ENCODE assay signal across 8 mouse cellular contexts in genomic region chr11:119428649-119429136, GRCm38 (mm10). TPM values are rescaled to one million over a fixed set of nuclear protein-coding genes. Genes with fewer than 3 reads are reported as not detected.
A peak's percentile ranks its signal among the peaks of the same experiment; 100 is the strongest.
DNase-seq lines count a peak whose midpoint lies in the region; ATAC-seq lines count a peak whose summit lies in the region.

No protein-coding gene starts in this region.

- H3K9ac ChIP-seq in midbrain, embryonic 11.5 days (ENCODE audit: low read length): no peak overlapping the region; the same call in 1 of the 2 replicates
- H3K9ac ChIP-seq in stomach, embryonic 15.5 days: no peak overlapping the region

- H3K4me2 ChIP-seq in midbrain, embryonic 11.5 days: peak overlapping the region; percentile 49
- H3K4me2 ChIP-seq in stomach, embryonic 15.5 days: peak overlapping the region; percentile 54

- H3K27me3 ChIP-seq in erythroblast, embryonic 14.5 days (ENCODE audit: control insufficient read depth): no peaks in the 10 kb centered on the region
- no peaks in the 10 kb centered on the region for H3K27me3 ChIP-seq in limb, embryonic 10.5 days (ENCODE audit: low read depth, poor library complexity, severe bottlenecking)
- no peaks in the 10 kb centered on the region; the same call in 1 of the 2 replicates for H3K27me3 ChIP-seq in midbrain, embryonic 11.5 days (ENCODE audit: control insufficient read depth, insufficient read depth, low read length)
- no peaks in the 10 kb centered on the region for H3K27me3 ChIP-seq in stomach, embryonic 15.5 days (replicated peaks)

- H3K4me3 ChIP-seq in erythroblast, embryonic 14.5 days (replicated peaks): peak overlapping the region; percentile 39
- peak overlapping the region; percentile 41 for H3K4me3 ChIP-seq in limb, embryonic 10.5 days
- peak overlapping the region; percentile 23 for H3K4me3 ChIP-seq in midbrain, embryonic 11.5 days (ENCODE audit: low read depth, low read length)
- H3K4me3 ChIP-seq in stomach, embryonic 15.5 days (replicated peaks): peak overlapping the region; percentile 28

- WGBS in limb, embryonic 10.5 days: 4% methylated on average over 31 of the region's 35 CpGs
- WGBS in midbrain, embryonic 11.5 days: 2% methylated on average over 19 of the region's 35 CpGs
- WGBS in stomach, embryonic 15.5 days: 2% methylated on average over 21 of the region's 35 CpGs

- H3K27ac ChIP-seq in limb, embryonic 10.5 days: no peak overlapping the region
- H3K27ac ChIP-seq in midbrain, embryonic 11.5 days (ENCODE audit: low read depth, low read length): no peak overlapping the region
- peak overlapping the region; percentile 28; the same call in 1 of the 2 replicates for H3K27ac ChIP-seq in stomach, embryonic 15.5 days

- intact Hi-C loops in heart, postnatal 36 days (cut with DNase I): no loop called here

- H3K9me3 ChIP-seq in erythroblast, embryonic 14.5 days (ENCODE audit: control insufficient read depth, low read length): no peaks in the 10 kb centered on the region
- H3K9me3 ChIP-seq in limb, embryonic 10.5 days (replicated peaks): no peaks in the 10 kb centered on the region
- no peaks in the 10 kb centered on the region for H3K9me3 ChIP-seq in midbrain, embryonic 11.5 days (ENCODE audit: control insufficient read depth, low read length)
- H3K9me3 ChIP-seq in stomach, embryonic 15.5 days: no peaks in the 10 kb centered on the region

- ATAC-seq in midbrain, embryonic 11.5 days (ENCODE audit: low FRiP score): 0 out of 2 replicates have a peak, but pooled peaks have one; percentile 55
- ATAC-seq in stomach, embryonic 15.5 days (ENCODE audit: insufficient read depth, low FRiP score, low read depth): peak; percentile 88

- DNase-seq in 416B (ENCODE audit: low read depth) (peak; percentile 87), WW6 (ENCODE audit: low read depth, low spot score) (peak; percentile 57)
- DNase-seq in heart, postnatal 36 days: peak; percentile 41 to 44
- peak; percentile 64 for DNase-seq in limb, embryonic 10.5 days (ENCODE audit: low spot score)
- peak; percentile 89 for DNase-seq in midbrain, embryonic 11.5 days (ENCODE audit: low spot score, missing footprints)
- DNase-seq in layer of hippocampus, adult 8-10 months (ENCODE audit: low spot score in 2 of 2): no peak

- peaks cover 33% of the 10 kb centered on the region for H3K36me3 ChIP-seq in erythroblast, embryonic 14.5 days (ENCODE audit: control insufficient read depth)
- peaks cover 9% of the 10 kb centered on the region; the same call in 1 of the 2 replicates for H3K36me3 ChIP-seq in limb, embryonic 10.5 days
- H3K36me3 ChIP-seq in midbrain, embryonic 11.5 days (ENCODE audit: control insufficient read depth, insufficient read depth, low read length): no peaks in the 10 kb centered on the region
- H3K36me3 ChIP-seq in stomach, embryonic 15.5 days: peaks cover 5% of the 10 kb centered on the region

- peaks cover 55% of the 10 kb centered on the region for H3K4me1 ChIP-seq in erythroblast, embryonic 14.5 days (ENCODE audit: control insufficient read depth)
- peaks cover 14% of the 10 kb centered on the region for H3K4me1 ChIP-seq in limb, embryonic 10.5 days
- H3K4me1 ChIP-seq in midbrain, embryonic 11.5 days (ENCODE audit: control insufficient read depth, insufficient read depth, low read length): peaks cover 4% of the 10 kb centered on the region; the same call in 1 of the 2 replicates
- peaks cover 11% of the 10 kb centered on the region for H3K4me1 ChIP-seq in stomach, embryonic 15.5 days

RNA-seq across cellular contexts. Expression of gene Rnf213, which starts 35.8 kb away (rescaled TPM):
- polyA plus RNA-seq in erythroblast, embryonic 14.5 days (2012): 0.01 and 0.02 TPM in 2 replicates
- 10 to 100 TPM; 15.1 to 20.1 TPM for total RNA-seq in heart, postnatal 36 days (2021)
- polyA plus RNA-seq in limb, embryonic 10.5 days (2016; fragmentation: Nextera tagmentation; extraction: Ambion mirVana): 1.8 and 2.4 TPM in 2 replicates
- polyA plus RNA-seq in midbrain, embryonic 11.5 days (2014; fragmentation: Nextera tagmentation; extraction: Ambion mirVana): 1.4 and 1.7 TPM in 2 replicates
- 7.3 and 7.6 TPM in 2 replicates for polyA plus RNA-seq in stomach, embryonic 15.5 days (2015; fragmentation: Nextera tagmentation; extraction: Ambion mirVana)
- total RNA-seq in layer of hippocampus, adult 8-10 months (2022): 1 to 10 TPM; 3.6 to 8.6 (median 6.1) TPM

Comparison
In these comparisons a context has a peak if more than half of its experiments do, and no peak if none do; other contexts are left out.
1. DNase-seq: peak in 416B (single experiment), WW6 (single experiment), heart, postnatal 36 days (2 of 2), limb, embryonic 10.5 days (single experiment) and midbrain, embryonic 11.5 days (single experiment); none in layer of hippocampus, adult 8-10 months (0 of 2).
2. Peak in every context shown above with its lines, with median percentiles within 50 percentile points of each other: H3K4me3 ChIP-seq.